12 mouse cellular contexts compared by ENCODE assay signal in genomic region chr3:89219546-89219945, GRCm38 (mm10). TPM values are rescaled to one million over a fixed set of nuclear protein-coding genes. Genes with fewer than 3 reads are reported as not detected.
DNase-seq lines count a peak whose midpoint lies in the region; ATAC-seq lines count a peak whose summit lies in the region.
"Had no signal": no experiment of that assay in that cellular context is flagged by ENCODE, and none has a peak within 500 bp of the region (broad histone marks: within the 10 kb centered on the region; RNA-seq: fewer than 3 reads in every experiment).

No protein-coding gene starts in this region.

- no peaks in the 10 kb centered on the region for H3K9me3 ChIP-seq in kidney, embryonic 15.5 days (replicated peaks)
- no peaks in the 10 kb centered on the region for H3K9me3 ChIP-seq in kidney, embryonic 14.5 days (ENCODE audit: control insufficient read depth, low read length)
- no peaks in the 10 kb centered on the region for H3K9me3 ChIP-seq in midbrain, embryonic 12.5 days
- no peaks in the 10 kb centered on the region for H3K9me3 ChIP-seq in midbrain, embryonic 16.5 days (replicated peaks; ENCODE audit: control insufficient read depth, low read length, poor library complexity, severe bottlenecking)
- H3K9me3 ChIP-seq in midbrain, embryonic 15.5 days = no peaks in the 10 kb centered on the region
- H3K9me3 ChIP-seq: stomach, embryonic 15.5 days had no signal

- no peak overlapping the region for H3K4me3 ChIP-seq in kidney, embryonic 15.5 days (replicated peaks)
- H3K4me3 ChIP-seq in kidney, embryonic 14.5 days (ENCODE audit: low read length) = no peak overlapping the region
- no peak overlapping the region for H3K4me3 ChIP-seq in midbrain, embryonic 12.5 days
- no peak overlapping the region for H3K4me3 ChIP-seq in midbrain, embryonic 16.5 days (ENCODE audit: low read depth, low read length)
- no peak overlapping the region for H3K4me3 ChIP-seq in midbrain, embryonic 15.5 days
- H3K4me3 ChIP-seq: stomach, embryonic 15.5 days had no signal

- peak; percentile 71 for DNase-seq in embryo, embryonic 10 days (ENCODE audit: low spot score)
- DNase-seq in embryo, embryonic 9.5 days (ENCODE audit: extremely low spot score) = no peak
- DNase-seq in frontal cortex, postnatal 25 days (ENCODE audit: low spot score in 2 of 2) = no peak
- DNase-seq: adrenal gland, adult 2 months; cerebellum, adult 9-11 months; kidney, postnatal 25 days had no signal

- peaks cover 13% of the 10 kb centered on the region; the same call in 1 of the 2 replicates for H3K36me3 ChIP-seq in kidney, embryonic 15.5 days
- H3K36me3 ChIP-seq in kidney, embryonic 14.5 days (ENCODE audit: control insufficient read depth, insufficient read depth, low read length) = no peaks in the 10 kb centered on the region; the same call in 1 of the 2 replicates
- H3K36me3 ChIP-seq in midbrain, embryonic 12.5 days = peaks cover 60% of the 10 kb centered on the region
- H3K36me3 ChIP-seq in midbrain, embryonic 16.5 days (ENCODE audit: control insufficient read depth, insufficient read depth, low read length) = no peaks in the 10 kb centered on the region
- H3K36me3 ChIP-seq in midbrain, embryonic 15.5 days (replicated peaks) = no peaks in the 10 kb centered on the region
- H3K36me3 ChIP-seq: stomach, embryonic 15.5 days had no signal

- H3K27ac ChIP-seq in kidney, embryonic 15.5 days = no peak overlapping the region
- H3K27ac ChIP-seq in kidney, embryonic 14.5 days (ENCODE audit: low read depth, low read length) = no peak overlapping the region
- peak overlapping the region; percentile 63 for H3K27ac ChIP-seq in midbrain, embryonic 12.5 days (replicated peaks)
- H3K27ac ChIP-seq in midbrain, embryonic 16.5 days (ENCODE audit: low read length) = no peak overlapping the region
- peak overlapping the region; percentile 7; the same call in 1 of the 2 replicates for H3K27ac ChIP-seq in midbrain, embryonic 15.5 days
- H3K27ac ChIP-seq: stomach, embryonic 15.5 days had no signal

- no peaks in the 10 kb centered on the region for H3K27me3 ChIP-seq in kidney, embryonic 15.5 days
- no peaks in the 10 kb centered on the region for H3K27me3 ChIP-seq in kidney, embryonic 14.5 days (ENCODE audit: control insufficient read depth, insufficient read depth, low read length)
- H3K27me3 ChIP-seq in midbrain, embryonic 12.5 days = no peaks in the 10 kb centered on the region
- no peaks in the 10 kb centered on the region for H3K27me3 ChIP-seq in midbrain, embryonic 16.5 days (ENCODE audit: control insufficient read depth, insufficient read depth, low read depth, low read length)
- no peaks in the 10 kb centered on the region for H3K27me3 ChIP-seq in midbrain, embryonic 15.5 days (replicated peaks)
- H3K27me3 ChIP-seq: stomach, embryonic 15.5 days had no signal

- no peak for ATAC-seq in kidney, embryonic 15.5 days (replicated peaks; ENCODE audit: low FRiP score)
- no peak for ATAC-seq in kidney, embryonic 14.5 days (ENCODE audit: low FRiP score, low TSS enrichment)
- ATAC-seq in midbrain, embryonic 12.5 days (ENCODE audit: low FRiP score, low read depth) = no peak
- no peak for ATAC-seq in midbrain, embryonic 16.5 days
- no peak for ATAC-seq in midbrain, embryonic 15.5 days (replicated peaks)

- peaks cover 26% of the 10 kb centered on the region for H3K4me1 ChIP-seq in kidney, embryonic 15.5 days
- H3K4me1 ChIP-seq in kidney, embryonic 14.5 days (ENCODE audit: control insufficient read depth, insufficient read depth, low read length) = peaks cover 16% of the 10 kb centered on the region
- H3K4me1 ChIP-seq in midbrain, embryonic 12.5 days = peaks cover 73% of the 10 kb centered on the region
- H3K4me1 ChIP-seq in midbrain, embryonic 16.5 days (ENCODE audit: control insufficient read depth, insufficient read depth, low read length) = peaks cover 26% of the 10 kb centered on the region
- peaks cover 46% of the 10 kb centered on the region for H3K4me1 ChIP-seq in midbrain, embryonic 15.5 days

- H3K9ac ChIP-seq in kidney, embryonic 15.5 days = 0 out of 2 replicates have a peak overlapping the region, but pooled peaks have one; percentile 23
- H3K9ac ChIP-seq in kidney, embryonic 14.5 days (ENCODE audit: low read depth, low read length) = no peak overlapping the region
- H3K9ac ChIP-seq in midbrain, embryonic 12.5 days (replicated peaks) = no peak overlapping the region
- no peak overlapping the region for H3K9ac ChIP-seq in midbrain, embryonic 16.5 days (ENCODE audit: low read depth, low read length)
- H3K9ac ChIP-seq in midbrain, embryonic 15.5 days = no peak overlapping the region
- H3K9ac ChIP-seq: stomach, embryonic 15.5 days had no signal

- 26% methylated on average over 8 of the region's 8 CpGs for WGBS in kidney, embryonic 15.5 days
- WGBS in kidney, embryonic 14.5 days = 29% methylated on average over 8 of the region's 8 CpGs
- 46% methylated on average over 8 of the region's 8 CpGs for WGBS in midbrain, embryonic 12.5 days
- WGBS in midbrain, embryonic 16.5 days = 46% methylated on average over 8 of the region's 8 CpGs
- 51% methylated on average over 8 of the region's 8 CpGs for WGBS in midbrain, embryonic 15.5 days

- no peak overlapping the region for H3K4me2 ChIP-seq in kidney, embryonic 15.5 days
- H3K4me2 ChIP-seq in kidney, embryonic 14.5 days (replicated peaks; ENCODE audit: low read depth, low read length) = no peak overlapping the region
- no peak overlapping the region for H3K4me2 ChIP-seq in midbrain, embryonic 12.5 days (replicated peaks)
- H3K4me2 ChIP-seq in midbrain, embryonic 16.5 days (ENCODE audit: low read length) = no peak overlapping the region
- H3K4me2 ChIP-seq in midbrain, embryonic 15.5 days = no peak overlapping the region
- H3K4me2 ChIP-seq: stomach, embryonic 15.5 days had no signal

RNA-seq across cellular contexts. Expression of gene Thbs3, which starts 4.6 kb away (rescaled TPM):
- polyA plus RNA-seq in kidney, embryonic 15.5 days (2015; fragmentation: Nextera tagmentation; extraction: Ambion mirVana) = 14.9 and 20.5 TPM in 2 replicates
- polyA plus RNA-seq in kidney, embryonic 14.5 days (2014; fragmentation: Nextera tagmentation; extraction: Ambion mirVana) = 12.5 and 13.2 TPM in 2 replicates
- 105 and 107 TPM in 2 replicates for polyA plus RNA-seq in midbrain, embryonic 12.5 days (2016; fragmentation: Nextera tagmentation; extraction: Ambion mirVana)
- polyA plus RNA-seq in midbrain, embryonic 16.5 days (2015; fragmentation: Nextera tagmentation; extraction: Ambion mirVana) = 52.2 and 53.6 TPM in 2 replicates
- polyA plus RNA-seq in midbrain, embryonic 15.5 days (2015; fragmentation: Nextera tagmentation; extraction: Ambion mirVana) = 58.7 and 58.8 TPM in 2 replicates

RNA-seq across cellular contexts. Expression of gene Mtx1, which starts 7.3 kb away (rescaled TPM):
- polyA plus RNA-seq in kidney, embryonic 15.5 days (2015; fragmentation: Nextera tagmentation; extraction: Ambion mirVana) = 211 and 219 TPM in 2 replicates
- 217 and 259 TPM in 2 replicates for polyA plus RNA-seq in kidney, embryonic 14.5 days (2014; fragmentation: Nextera tagmentation; extraction: Ambion mirVana)
- 183 and 185 TPM in 2 replicates for polyA plus RNA-seq in midbrain, embryonic 12.5 days (2016; fragmentation: Nextera tagmentation; extraction: Ambion mirVana)
- 145 and 150 TPM in 2 replicates for polyA plus RNA-seq in midbrain, embryonic 16.5 days (2015; fragmentation: Nextera tagmentation; extraction: Ambion mirVana)
- polyA plus RNA-seq in midbrain, embryonic 15.5 days (2015; fragmentation: Nextera tagmentation; extraction: Ambion mirVana) = 159 and 161 TPM in 2 replicates

RNA-seq across cellular contexts. Expression of gene Muc1, which starts 9.3 kb away (rescaled TPM):
- polyA plus RNA-seq in kidney, embryonic 15.5 days (2015; fragmentation: Nextera tagmentation; extraction: Ambion mirVana) = 12.0 and 12.3 TPM in 2 replicates
- polyA plus RNA-seq in kidney, embryonic 14.5 days (2014; fragmentation: Nextera tagmentation; extraction: Ambion mirVana) = 8.0 and 13.6 TPM in 2 replicates
- polyA plus RNA-seq in midbrain, embryonic 12.5 days (2016; fragmentation: Nextera tagmentation; extraction: Ambion mirVana) = 3.8 and 5.2 TPM in 2 replicates
- polyA plus RNA-seq in midbrain, embryonic 16.5 days (2015; fragmentation: Nextera tagmentation; extraction: Ambion mirVana) = 0.57 and 1.5 TPM in 2 replicates
- 0.93 and 1.3 TPM in 2 replicates for polyA plus RNA-seq in midbrain, embryonic 15.5 days (2015; fragmentation: Nextera tagmentation; extraction: Ambion mirVana)

RNA-seq across cellular contexts. Expression of gene Gba, which starts 16.8 kb away (rescaled TPM):
- 41.4 and 44.0 TPM in 2 replicates for polyA plus RNA-seq in kidney, embryonic 15.5 days (2015; fragmentation: Nextera tagmentation; extraction: Ambion mirVana)
- 32.0 and 37.4 TPM in 2 replicates for polyA plus RNA-seq in kidney, embryonic 14.5 days (2014; fragmentation: Nextera tagmentation; extraction: Ambion mirVana)
- 42.4 and 45.8 TPM in 2 replicates for polyA plus RNA-seq in midbrain, embryonic 12.5 days (2016; fragmentation: Nextera tagmentation; extraction: Ambion mirVana)
- 46.4 and 49.0 TPM in 2 replicates for polyA plus RNA-seq in midbrain, embryonic 16.5 days (2015; fragmentation: Nextera tagmentation; extraction: Ambion mirVana)
- polyA plus RNA-seq in midbrain, embryonic 15.5 days (2015; fragmentation: Nextera tagmentation; extraction: Ambion mirVana) = 50.3 and 51.0 TPM in 2 replicates

RNA-seq across cellular contexts. Expression of gene Krtcap2, which starts 26.2 kb away (rescaled TPM):
- polyA plus RNA-seq in kidney, embryonic 15.5 days (2015; fragmentation: Nextera tagmentation; extraction: Ambion mirVana) = 309 and 321 TPM in 2 replicates
- polyA plus RNA-seq in kidney, embryonic 14.5 days (2014; fragmentation: Nextera tagmentation; extraction: Ambion mirVana) = 321 and 407 TPM in 2 replicates
- 253 and 255 TPM in 2 replicates for polyA plus RNA-seq in midbrain, embryonic 12.5 days (2016; fragmentation: Nextera tagmentation; extraction: Ambion mirVana)
- 195 TPM in 2 replicates for polyA plus RNA-seq in midbrain, embryonic 16.5 days (2015; fragmentation: Nextera tagmentation; extraction: Ambion mirVana)
- 177 and 185 TPM in 2 replicates for polyA plus RNA-seq in midbrain, embryonic 15.5 days (2015; fragmentation: Nextera tagmentation; extraction: Ambion mirVana)

Comparison
In these comparisons a context has a peak if more than half of its experiments do, and no peak if none do; other contexts are left out.
1. H3K27ac ChIP-seq: peak in midbrain, embryonic 12.5 days (single experiment) and midbrain, embryonic 15.5 days (single experiment); none in kidney, embryonic 15.5 days (single experiment), kidney, embryonic 14.5 days (single experiment) and midbrain, embryonic 16.5 days (single experiment).